Comparison of ENCODE assay signal across 30 mouse cellular contexts in the genomic region with DNA sequence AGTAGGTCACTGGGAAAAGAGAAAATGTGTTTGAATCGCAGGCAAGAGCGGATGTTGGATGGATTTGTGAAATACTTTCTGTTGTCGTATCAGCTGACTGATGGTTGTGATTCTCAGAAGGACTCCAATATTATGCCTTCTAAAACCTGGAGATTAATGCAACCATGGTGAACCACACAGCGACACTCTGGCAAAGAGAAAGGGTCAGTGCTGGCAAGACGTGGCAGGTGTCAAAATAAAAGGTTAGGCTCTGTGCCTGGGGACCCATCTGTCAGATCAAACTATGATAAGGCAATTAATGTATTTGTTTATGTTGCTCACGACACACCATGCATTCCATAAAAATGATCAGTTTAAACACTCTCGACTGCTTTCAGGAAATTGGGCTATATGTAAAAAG. TPM values are rescaled to one million over a fixed set of nuclear protein-coding genes. Genes with fewer than 3 reads are reported as not detected.
DNase-seq lines count a peak whose midpoint lies in the region; ATAC-seq and TF ChIP-seq lines count a peak whose summit lies in the region.
"Had no signal": no experiment of that assay in that cellular context is flagged by ENCODE, and none has a peak within 500 bp of the region (broad histone marks: within the 10 kb centered on the region; RNA-seq: fewer than 3 reads in every experiment).

No protein-coding gene starts in this region.

- peak; percentile 1 for DNase-seq in cerebellum, adult 9-10 months
- no peak for DNase-seq in cerebellum, adult 9-11 months
- DNase-seq in forebrain, embryonic 10.5 days (ENCODE audit: extremely low spot score, low spot score), result no peak
- peak; percentile 54 for DNase-seq in midbrain, embryonic 11.5 days (ENCODE audit: low spot score, missing footprints)
- no peak for DNase-seq in midbrain, postnatal 0 days (ENCODE audit: low spot score)
- DNase-seq: adrenal gland, postnatal 10 days; embryo, embryonic 11 days; gastrocnemius, postnatal 10 days; heart, postnatal 10 days; kidney, adult 2 months; kidney, postnatal 36 days; layer of hippocampus, postnatal 36 days; liver; lung, adult 2 months; lung, postnatal 10 days; right cerebral cortex, postnatal 4 days; thymus, adult 18-20 months; thymus, postnatal 25 days had no signal

- H3K4me3 ChIP-seq in forebrain, embryonic 12.5 days (replicated peaks), result no peak overlapping the region
- H3K4me3 ChIP-seq in forebrain, embryonic 10.5 days, result no peak overlapping the region
- no peak overlapping the region for H3K4me3 ChIP-seq in midbrain, embryonic 11.5 days (ENCODE audit: low read depth, low read length)
- H3K4me3 ChIP-seq in midbrain, postnatal 0 days (ENCODE audit: low read depth, low read length), result no peak overlapping the region
- H3K4me3 ChIP-seq: embryonic facial prominence, embryonic 13.5 days; heart, embryonic 13.5 days; hindbrain, embryonic 15.5 days; neural tube, embryonic 13.5 days had no signal

- H3K36me3 ChIP-seq in forebrain, embryonic 12.5 days (replicated peaks), result no peaks in the 10 kb centered on the region
- no peaks in the 10 kb centered on the region for H3K36me3 ChIP-seq in forebrain, embryonic 10.5 days (replicated peaks)
- H3K36me3 ChIP-seq in midbrain, embryonic 11.5 days (ENCODE audit: control insufficient read depth, insufficient read depth, low read length), result no peaks in the 10 kb centered on the region
- 0 out of 2 replicates have a peak, but pooled peaks cover 8% of the 10 kb centered on the region for H3K36me3 ChIP-seq in midbrain, postnatal 0 days (ENCODE audit: insufficient read depth, low read length)
- H3K36me3 ChIP-seq: embryonic facial prominence, embryonic 13.5 days; heart, embryonic 13.5 days; hindbrain, embryonic 15.5 days had no signal

- no peaks in the 10 kb centered on the region for H3K9me3 ChIP-seq in forebrain, embryonic 12.5 days
- no peaks in the 10 kb centered on the region for H3K9me3 ChIP-seq in forebrain, embryonic 10.5 days
- no peaks in the 10 kb centered on the region for H3K9me3 ChIP-seq in midbrain, embryonic 11.5 days (ENCODE audit: control insufficient read depth, low read length)
- H3K9me3 ChIP-seq in midbrain, postnatal 0 days (ENCODE audit: low read length), result no peaks in the 10 kb centered on the region
- H3K9me3 ChIP-seq: embryonic facial prominence, embryonic 13.5 days; heart, embryonic 13.5 days; hindbrain, embryonic 15.5 days; neural tube, embryonic 13.5 days had no signal

- no peak overlapping the region for H3K4me2 ChIP-seq in forebrain, embryonic 12.5 days
- H3K4me2 ChIP-seq in midbrain, embryonic 11.5 days, result no peak overlapping the region
- H3K4me2 ChIP-seq in midbrain, postnatal 0 days (ENCODE audit: low read depth, low read length, poor library complexity, severe bottlenecking), result no peak overlapping the region
- H3K4me2 ChIP-seq: embryonic facial prominence, embryonic 13.5 days; heart, embryonic 13.5 days; hindbrain, embryonic 15.5 days; neural tube, embryonic 13.5 days had no signal

- WGBS in forebrain, embryonic 12.5 days, result 58% methylated on average over 7 of the region's 7 CpGs
- 79% methylated on average over 7 of the region's 7 CpGs for WGBS in forebrain, embryonic 10.5 days
- WGBS in midbrain, embryonic 11.5 days, result 54% methylated on average over 7 of the region's 7 CpGs
- 28% methylated on average over 7 of the region's 7 CpGs for WGBS in midbrain, postnatal 0 days

- H3K27ac ChIP-seq in forebrain, embryonic 12.5 days, result no peak overlapping the region
- no peak overlapping the region for H3K27ac ChIP-seq in forebrain, embryonic 10.5 days
- H3K27ac ChIP-seq in midbrain, embryonic 11.5 days (ENCODE audit: low read depth, low read length), result no peak overlapping the region
- H3K27ac ChIP-seq in midbrain, postnatal 0 days (ENCODE audit: low read depth, low read length), result no peak overlapping the region
- H3K27ac ChIP-seq: embryonic facial prominence, embryonic 13.5 days; heart, embryonic 13.5 days; hindbrain, embryonic 15.5 days; liver, embryonic 14.5 days; macrophage; neural tube, embryonic 13.5 days; stomach, postnatal 0 days had no signal

- H3K4me1 ChIP-seq in forebrain, embryonic 12.5 days, result peaks cover 15% of the 10 kb centered on the region; the same call in 1 of the 2 replicates
- 0 out of 2 replicates have a peak, but pooled peaks cover 12% of the 10 kb centered on the region for H3K4me1 ChIP-seq in forebrain, embryonic 10.5 days
- no peaks in the 10 kb centered on the region for H3K4me1 ChIP-seq in midbrain, embryonic 11.5 days (ENCODE audit: control insufficient read depth, insufficient read depth, low read length)
- H3K4me1 ChIP-seq in midbrain, postnatal 0 days (ENCODE audit: insufficient read depth, low read length), result no peaks in the 10 kb centered on the region
- H3K4me1 ChIP-seq: embryonic facial prominence, embryonic 13.5 days; heart, embryonic 13.5 days had no signal

- H3K27me3 ChIP-seq in forebrain, embryonic 12.5 days, result no peaks in the 10 kb centered on the region
- no peaks in the 10 kb centered on the region for H3K27me3 ChIP-seq in forebrain, embryonic 10.5 days (ENCODE audit: poor library complexity, severe bottlenecking)
- no peaks in the 10 kb centered on the region for H3K27me3 ChIP-seq in midbrain, embryonic 11.5 days (ENCODE audit: control insufficient read depth, insufficient read depth, low read length)
- H3K27me3 ChIP-seq in midbrain, postnatal 0 days (ENCODE audit: insufficient read depth, low read length), result no peaks in the 10 kb centered on the region
- H3K27me3 ChIP-seq: embryonic facial prominence, embryonic 13.5 days; heart, embryonic 13.5 days; hindbrain, embryonic 15.5 days; neural tube, embryonic 13.5 days; Patski had no signal

- no peak overlapping the region for H3K9ac ChIP-seq in forebrain, embryonic 12.5 days
- H3K9ac ChIP-seq in midbrain, embryonic 11.5 days (ENCODE audit: low read length), result no peak overlapping the region
- no peak overlapping the region for H3K9ac ChIP-seq in midbrain, postnatal 0 days (replicated peaks; ENCODE audit: low read length, poor library complexity, severe bottlenecking)
- H3K9ac ChIP-seq: embryonic facial prominence, embryonic 13.5 days; heart, embryonic 13.5 days; hindbrain, embryonic 15.5 days; liver, embryonic 14.5 days; neural tube, embryonic 13.5 days had no signal

- TF ChIP-seq CTCF in midbrain, postnatal 0 days (IDR thresholded peaks at IDR 0.05), result no peak

- ATAC-seq in forebrain, embryonic 12.5 days (ENCODE audit: low FRiP score), result peak; percentile 53
- ATAC-seq in midbrain, embryonic 11.5 days (ENCODE audit: low FRiP score), result 0 out of 2 replicates have a peak, but pooled peaks have one; percentile 30
- ATAC-seq in midbrain, postnatal 0 days (ENCODE audit: low FRiP score), result no peak
- no peak for ATAC-seq in megakaryocyte, adult 5-6 weeks (ENCODE audit: poor library complexity, severe bottlenecking)
- ATAC-seq: Patski had no signal

RNA-seq across cellular contexts. Expression of gene Dpyd, which starts 50.0 kb away (rescaled TPM):
- 8.0 and 8.1 TPM in 2 replicates for polyA plus RNA-seq in forebrain, embryonic 12.5 days (2016; fragmentation: Nextera tagmentation; extraction: Ambion mirVana)
- polyA plus RNA-seq in forebrain, embryonic 10.5 days (2016; fragmentation: Nextera tagmentation; extraction: Ambion mirVana), result 4.5 and 5.8 TPM in 2 replicates
- polyA plus RNA-seq in midbrain, embryonic 11.5 days (2014; fragmentation: Nextera tagmentation; extraction: Ambion mirVana), result 2.6 and 2.9 TPM in 2 replicates
- 4.5 and 5.9 TPM in 2 replicates for total RNA-seq in midbrain, postnatal 0 days (2014; rRNA removed)
- polyA plus RNA-seq in midbrain, postnatal 0 days (2015; fragmentation: Nextera tagmentation; extraction: Ambion mirVana), result 3.5 and 3.6 TPM in 2 replicates
- not detected in 2 replicates for total RNA-seq in megakaryocyte, adult 5-6 weeks (2015)
- not detected in 2 replicates for total RNA-seq in megakaryocyte, adult 5-6 weeks (2017)
- total RNA-seq: hematopoietic stem cell, adult 5-6 weeks; MEL had no signal
- polyA plus RNA-seq: macrophage had no signal

Comparison
In these comparisons a context has a peak if more than half of its experiments do, and no peak if none do; other contexts are left out.
1. DNase-seq: peak in cerebellum, adult 9-10 months (single experiment) and midbrain, embryonic 11.5 days (single experiment); none in cerebellum, adult 9-11 months (single experiment), forebrain, embryonic 10.5 days (single experiment) and midbrain, postnatal 0 days (single experiment).
2. ATAC-seq: peak in forebrain, embryonic 12.5 days (single experiment) and midbrain, embryonic 11.5 days (single experiment); none in midbrain, postnatal 0 days (single experiment) and megakaryocyte, adult 5-6 weeks (single experiment).